Mouse (Mus musculus): Measurements from ENCODE around the gene Ces5a.

GRCm38 (mm10) chr8:93571369-93571985, 35.8 kb upstream of the Ces5a start:
- TF ChIP-seq CTCF (IDR thresholded peaks at IDR 0.05; ENCODE audit: borderline replicate concordance, insufficient read depth, low read length) (no peak), POLR2A (IDR thresholded peaks at IDR 0.05; ENCODE audit: low read depth, low read length) (no peak)

Data from embryonic fibroblast, embryonic 13.5 days (primary cell).